Mouse (Mus musculus): ENCODE data around the gene Sugt1.

Sugt1 gene

DNA sequence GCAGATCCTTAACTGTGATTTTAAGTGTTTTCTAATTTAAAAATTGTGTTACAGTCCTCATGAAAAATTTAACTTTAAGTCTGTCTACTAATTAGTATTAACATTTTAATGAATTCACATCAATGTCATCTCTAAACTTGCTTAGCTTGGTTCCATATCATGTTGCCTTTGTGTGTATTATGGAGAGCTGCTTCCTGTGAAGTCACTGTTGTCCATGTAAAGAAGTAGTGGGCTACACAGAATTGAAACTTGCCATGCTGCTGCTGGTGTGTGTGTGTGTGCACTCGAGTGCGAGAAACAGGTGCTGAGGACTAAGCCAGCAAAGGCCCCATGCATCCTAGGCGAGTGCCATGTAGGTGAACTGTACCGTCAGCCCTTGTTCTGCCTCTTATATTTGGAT is 19.9 kb downstream of the Sugt1 start:
- no peak for DNase-seq

DNA sequence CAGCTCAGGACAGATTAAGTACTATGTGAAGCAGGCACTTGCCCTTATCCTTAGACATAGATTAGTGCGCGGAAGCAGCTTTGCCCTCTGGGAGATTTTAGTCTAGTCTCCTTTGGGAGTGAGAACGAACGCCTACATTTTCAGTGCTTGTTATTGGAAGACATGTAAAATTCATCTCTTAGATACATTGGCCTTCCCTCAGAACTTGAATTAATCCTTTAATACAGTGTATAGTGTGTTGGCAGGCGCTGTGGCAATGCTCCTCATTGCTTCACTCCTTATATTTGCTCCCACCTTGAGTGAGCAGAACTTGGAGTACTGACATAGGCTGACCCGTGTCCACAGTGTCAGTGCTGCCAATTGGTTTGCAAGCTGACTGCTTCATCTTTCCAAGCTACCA is 20.8 kb downstream of the Sugt1 start:
- DNase-seq, result no peak

DNA sequence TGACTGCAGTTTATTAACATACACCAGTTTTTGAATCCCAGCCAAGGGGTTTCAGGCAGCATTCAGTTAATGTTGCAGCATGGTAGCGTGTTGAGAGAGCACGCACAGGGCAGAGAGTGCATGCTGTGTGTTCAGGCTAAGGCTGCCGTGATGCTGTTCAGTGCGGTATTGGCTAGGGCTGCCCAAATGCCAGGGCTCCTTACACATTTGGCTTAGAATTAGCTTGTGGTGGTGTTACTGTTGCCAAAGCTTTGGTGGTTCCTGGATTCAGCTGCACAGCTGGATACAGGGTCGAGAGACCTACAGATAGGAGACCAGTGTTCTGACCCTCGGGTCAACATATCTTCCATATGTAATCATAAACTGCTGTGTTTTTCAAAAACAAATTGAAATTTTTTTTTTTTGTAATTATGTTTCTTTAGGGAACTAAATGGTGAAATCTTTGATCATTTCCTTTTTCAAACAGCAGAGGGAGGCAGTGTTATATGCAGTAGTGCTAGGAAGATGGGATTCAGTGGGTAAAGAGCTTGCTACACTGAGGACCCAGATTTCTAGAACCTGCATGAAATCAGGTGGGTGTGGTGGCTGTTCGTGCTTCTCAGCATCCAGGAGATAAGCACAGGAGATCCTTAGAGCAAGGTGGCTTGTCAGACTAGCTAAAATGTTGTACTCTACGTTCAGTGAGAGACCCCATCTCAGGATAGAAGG is 29.8 kb downstream of the Sugt1 start:
- no peak for DNase-seq

DNA sequence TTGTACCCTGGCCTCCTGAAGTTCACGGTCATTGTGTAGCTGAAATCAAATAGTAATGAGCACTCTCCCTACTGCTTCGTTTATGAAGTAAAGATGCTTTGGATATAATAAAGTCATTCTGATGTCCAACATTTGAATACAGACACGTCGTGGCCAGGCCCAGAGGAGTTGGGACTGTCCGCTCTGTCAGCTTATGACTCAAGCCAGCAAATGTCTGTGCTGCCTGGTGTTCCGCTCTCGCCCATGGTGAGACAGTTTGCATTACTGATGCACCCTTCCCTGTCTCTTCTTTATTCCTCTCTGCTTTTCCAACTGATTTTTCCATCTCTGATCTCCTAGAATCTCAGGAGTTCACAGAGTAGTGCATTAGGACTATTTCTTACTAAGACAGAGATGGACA is 32.3 kb downstream of the Sugt1 start:
- DNase-seq, result no peak

DNA sequence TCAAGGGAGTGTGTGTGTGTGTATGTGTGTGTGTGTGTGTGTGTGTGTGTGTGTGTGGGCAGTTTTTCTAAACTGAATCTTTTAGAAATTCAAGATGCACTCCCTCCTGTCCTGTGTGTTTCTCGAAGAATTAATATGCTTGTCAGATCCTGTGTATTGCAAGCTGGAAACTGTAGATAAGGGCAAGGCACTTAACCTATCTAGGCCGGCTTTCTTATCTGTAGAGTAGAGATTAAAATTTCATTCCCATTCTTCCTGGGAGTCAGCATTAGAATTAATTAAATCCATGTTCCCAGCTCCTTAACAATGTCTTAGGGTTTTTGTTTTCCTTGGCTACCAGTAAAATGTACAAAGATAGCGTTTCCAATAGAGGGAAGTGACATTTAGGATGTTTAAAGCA is 33.7 kb downstream of the Sugt1 start:
- DNase-seq, result no peak

DNA sequence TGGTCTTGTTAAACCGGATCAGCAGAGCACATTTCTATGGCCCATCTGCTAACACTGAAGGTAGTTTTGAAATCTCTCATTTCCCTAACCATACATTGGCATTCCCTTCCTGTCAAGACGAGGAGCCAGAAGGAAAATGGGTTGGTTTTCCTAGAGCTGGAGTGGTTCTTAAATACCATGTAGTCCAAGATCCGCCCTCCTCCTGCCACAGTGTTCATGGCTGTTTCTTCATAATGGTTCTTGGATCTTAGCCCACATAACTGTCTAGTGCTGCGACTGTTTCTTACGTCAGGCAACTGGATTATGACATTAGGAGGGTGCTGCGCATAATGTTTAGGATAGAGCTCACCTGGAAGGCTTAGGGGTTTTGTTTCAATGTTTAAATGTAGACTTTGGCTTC is 44.8 kb downstream of the Sugt1 start:
- DNase-seq, result no peak

DNA sequence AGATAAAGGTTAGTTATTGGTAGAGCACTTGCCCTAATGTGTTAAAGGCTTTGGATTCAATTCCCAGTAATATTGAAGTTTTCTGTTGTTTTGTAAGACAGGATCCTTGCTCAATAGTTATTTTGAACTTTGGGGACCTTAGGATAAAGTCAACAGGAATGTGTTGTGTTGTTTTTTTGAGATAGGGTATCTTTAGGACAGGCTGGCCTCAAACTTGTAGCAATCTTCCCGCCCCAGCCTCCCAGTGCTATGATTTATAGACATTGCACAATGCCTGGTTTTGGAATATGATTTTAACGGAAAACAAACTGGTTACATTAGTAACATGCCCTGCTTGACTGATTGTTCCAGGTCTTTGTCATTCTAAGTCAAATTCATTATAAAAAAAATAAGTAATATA is 45.7 kb downstream of the Sugt1 start:
- no peak for DNase-seq

DNA sequence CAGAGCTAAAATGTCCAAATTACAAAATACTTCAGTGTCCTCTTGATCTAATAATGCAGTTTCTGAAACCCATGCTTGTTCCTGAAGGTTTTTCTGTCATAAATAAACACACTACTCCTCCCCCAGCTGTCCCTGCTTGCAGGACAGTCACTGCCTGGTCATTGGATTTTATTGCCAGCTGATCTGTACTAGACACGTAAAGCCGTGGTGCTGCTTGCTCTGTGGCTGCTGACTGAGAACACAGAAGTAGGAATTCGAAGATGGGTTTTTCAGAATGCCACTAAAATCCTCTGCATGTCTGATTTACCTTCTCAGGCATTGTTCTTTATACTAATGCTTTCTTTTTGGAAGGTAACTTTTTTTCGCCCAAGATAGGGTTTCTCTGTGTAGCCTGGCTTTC is 49.3 kb downstream of the Sugt1 start:
- DNase-seq, result no peak

DNA sequence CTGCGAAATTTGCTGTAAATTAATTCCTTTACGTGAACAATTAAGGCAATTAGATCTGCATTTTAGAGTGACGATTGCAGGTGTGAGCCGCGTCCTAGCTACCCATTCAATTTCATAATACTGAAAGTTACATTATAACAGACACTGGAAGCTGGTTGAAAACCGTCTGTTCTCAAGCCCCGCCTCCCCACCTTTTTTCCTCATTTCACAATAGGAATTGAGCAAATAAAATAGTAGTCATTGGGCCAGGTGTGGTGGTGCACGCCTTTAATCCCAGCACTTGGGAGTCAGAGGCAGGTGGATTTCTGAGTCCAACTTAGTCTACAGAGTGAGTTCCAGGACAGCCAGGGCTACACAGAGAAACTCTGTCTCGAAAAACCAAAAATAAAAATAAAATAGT is 54.6 kb downstream of the Sugt1 start:
- DNase-seq, result no peak

DNA sequence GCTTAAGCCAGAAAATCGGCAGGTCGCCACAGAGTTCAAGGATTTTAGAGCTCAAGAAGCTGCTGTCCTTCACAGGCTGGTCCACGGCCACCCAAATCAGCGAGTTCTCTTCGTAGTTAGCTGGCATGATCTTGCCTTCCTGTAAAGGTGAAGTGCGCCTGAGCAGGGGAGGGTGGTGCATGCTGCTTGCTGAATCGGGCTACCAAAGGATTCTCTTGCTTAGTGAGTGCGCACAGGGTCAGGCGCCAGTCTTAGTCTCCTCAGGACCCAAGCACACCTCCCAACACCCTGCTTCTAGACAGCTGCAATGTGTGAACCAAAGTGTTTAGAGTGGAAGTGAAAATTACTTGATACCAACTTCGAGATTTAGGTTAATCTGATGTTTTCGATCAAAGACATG is 57.9 kb downstream of the Sugt1 start:
- no peak for DNase-seq

DNA sequence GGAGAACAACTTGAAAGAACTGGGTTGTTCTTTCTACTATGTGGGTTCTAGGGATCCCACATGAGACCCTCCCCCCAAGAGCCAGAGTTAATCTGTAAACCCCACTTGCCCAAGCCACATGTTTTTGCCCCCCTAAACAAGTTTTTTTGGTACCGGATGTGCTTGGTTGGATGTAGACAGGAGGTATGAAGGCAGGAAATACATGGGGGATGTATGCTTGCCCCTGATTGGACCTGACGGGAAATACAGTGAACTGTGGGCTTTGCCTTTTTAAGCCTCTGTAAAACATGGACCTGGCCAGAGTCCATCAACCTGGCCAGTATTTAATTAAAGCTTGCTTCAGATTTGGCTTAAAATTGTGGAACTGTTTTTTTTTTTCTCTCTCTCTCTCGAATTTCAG is 62.2 kb downstream of the Sugt1 start:
- DNase-seq, result no peak

DNA sequence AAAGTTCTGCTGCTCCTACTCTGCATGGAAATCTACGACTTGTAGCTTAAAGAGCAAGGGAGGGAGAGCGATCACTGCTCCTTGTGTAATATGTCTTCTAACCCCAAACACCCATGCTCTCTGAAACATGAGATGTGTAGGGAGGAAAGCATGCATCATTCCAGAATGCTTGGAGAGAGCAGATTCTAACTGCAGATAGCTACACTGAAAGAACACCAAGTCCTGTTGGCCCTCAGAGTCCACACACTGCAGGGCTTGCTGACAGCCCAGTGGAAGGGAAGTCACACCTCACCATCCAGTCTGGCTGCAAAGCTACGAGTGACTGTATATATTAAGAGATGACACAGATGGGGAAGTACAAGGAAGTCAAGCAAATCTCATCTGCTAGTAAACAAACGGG is 65.2 kb downstream of the Sugt1 start:
- DNase-seq, result no peak

DNA sequence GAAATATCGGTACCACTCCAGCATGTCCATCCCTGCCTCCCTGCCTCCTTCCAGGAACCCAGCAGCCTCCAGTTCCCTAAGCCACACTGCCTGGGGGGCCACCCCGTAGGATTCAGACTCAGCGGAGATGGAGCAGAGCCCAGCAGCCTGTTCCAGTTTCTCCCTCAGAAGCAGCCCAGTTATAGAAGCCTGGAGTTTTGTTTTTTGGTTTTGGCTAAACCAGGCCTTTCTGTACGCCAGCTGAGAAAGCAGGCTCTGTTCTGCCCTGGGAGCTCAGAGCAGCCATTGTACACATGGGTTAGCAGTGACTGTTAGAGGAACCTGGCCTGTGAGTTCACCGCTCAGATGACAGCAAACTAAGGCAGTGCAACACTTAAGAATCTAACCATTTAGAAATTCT is 70.8 kb downstream of the Sugt1 start:
- DNase-seq, result no peak

DNA sequence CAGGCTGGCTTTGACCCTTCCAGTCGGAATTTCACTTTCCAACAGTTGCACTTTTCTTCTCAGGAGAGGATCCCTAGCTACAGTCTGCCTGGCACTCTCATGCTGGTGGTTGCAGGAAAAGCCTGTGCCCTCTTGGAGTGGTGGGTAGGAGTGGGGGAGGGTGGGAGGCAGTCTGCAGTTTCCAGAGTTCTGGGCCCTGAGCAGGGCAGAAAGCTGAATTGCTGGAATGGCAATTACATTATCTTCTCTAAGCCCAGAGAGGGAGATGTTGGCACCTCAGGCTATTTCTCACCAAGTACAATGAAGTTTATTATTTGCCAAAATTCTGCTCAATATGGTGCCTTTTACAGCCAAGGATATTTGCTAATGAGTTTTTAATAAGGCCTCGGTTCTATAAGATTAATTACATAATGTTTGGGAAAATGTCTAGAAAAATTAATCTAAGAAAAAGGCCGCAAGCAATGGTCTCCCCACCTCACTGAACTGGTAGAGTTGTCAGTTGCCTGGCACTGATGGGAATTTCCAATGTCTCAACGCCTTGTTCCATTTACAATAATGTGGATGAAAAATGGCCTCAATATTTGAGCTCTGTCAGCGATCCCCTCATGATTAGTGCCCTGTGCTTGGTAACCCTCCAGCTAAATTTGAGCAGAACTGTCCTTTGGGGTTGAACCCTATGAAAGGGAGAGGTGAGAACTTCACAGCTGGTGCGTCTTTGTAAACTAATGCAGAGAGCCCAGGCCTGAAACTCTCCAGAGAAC is 71.4 kb downstream of the Sugt1 start:
- no peak for DNase-seq

DNA sequence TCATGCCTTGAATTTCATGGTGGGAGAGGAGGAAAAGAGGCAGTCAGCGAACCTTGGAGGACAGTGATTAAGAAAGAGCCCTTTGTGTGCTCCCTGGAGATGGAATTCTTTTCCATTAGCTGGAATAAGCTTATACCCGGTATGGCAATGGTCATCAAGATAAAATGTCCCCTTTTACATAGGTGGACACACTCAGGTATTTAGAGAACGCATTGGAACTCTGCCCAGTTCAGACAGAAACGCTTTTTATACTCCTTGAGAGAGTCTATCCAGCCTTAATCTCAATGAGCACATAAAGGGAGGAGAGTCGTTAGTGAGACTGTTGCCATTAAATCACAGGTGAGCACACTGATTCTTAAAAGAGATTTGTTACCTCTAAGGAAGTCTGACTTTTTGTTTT is 73.0 kb downstream of the Sugt1 start:
- no peak for DNase-seq

DNA sequence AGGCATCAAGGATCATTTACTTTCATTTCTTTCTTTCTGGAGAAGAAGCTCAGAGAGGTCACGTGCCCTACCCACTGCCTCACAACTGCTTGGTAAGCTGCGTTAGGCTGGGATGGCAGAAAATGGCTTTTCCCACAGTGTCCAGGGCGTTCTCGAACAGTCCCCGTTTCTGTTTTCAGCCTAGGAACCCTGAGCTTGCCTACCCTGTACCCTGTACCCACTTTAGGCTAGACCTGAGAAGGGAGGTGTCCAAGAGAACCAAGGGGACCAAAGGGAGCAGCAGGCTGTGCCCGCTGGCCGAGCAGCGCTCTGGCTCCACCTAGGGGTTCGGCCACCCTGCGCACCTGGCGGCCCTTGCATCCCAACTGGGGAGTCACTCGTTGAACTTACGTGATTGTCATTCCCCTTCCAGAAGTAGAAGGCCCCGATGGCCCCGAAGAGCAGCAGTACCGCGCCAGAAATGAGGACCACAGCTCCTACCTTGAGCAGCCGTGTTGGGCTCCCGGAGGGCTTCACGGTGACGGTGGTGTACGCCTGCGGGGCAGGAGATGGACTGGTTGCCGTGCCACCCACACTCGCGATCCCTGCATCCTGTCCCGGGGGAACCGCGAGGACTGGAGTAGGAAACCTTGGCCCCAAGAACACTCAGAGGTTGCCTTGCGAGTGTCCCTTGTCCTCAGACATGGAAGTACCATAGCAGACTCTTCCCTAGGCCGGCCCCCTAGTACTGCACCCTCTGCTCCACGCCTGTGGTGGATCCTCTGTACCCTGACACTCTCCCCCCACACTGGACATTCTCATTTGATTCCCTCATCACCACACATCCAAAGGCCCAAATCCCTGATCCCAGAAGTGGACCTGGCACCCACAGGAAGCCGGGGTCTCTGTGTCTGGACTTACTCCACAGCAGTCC is 73.8 kb downstream of the Sugt1 start:
- peak; percentile 79 for DNase-seq

DNA sequence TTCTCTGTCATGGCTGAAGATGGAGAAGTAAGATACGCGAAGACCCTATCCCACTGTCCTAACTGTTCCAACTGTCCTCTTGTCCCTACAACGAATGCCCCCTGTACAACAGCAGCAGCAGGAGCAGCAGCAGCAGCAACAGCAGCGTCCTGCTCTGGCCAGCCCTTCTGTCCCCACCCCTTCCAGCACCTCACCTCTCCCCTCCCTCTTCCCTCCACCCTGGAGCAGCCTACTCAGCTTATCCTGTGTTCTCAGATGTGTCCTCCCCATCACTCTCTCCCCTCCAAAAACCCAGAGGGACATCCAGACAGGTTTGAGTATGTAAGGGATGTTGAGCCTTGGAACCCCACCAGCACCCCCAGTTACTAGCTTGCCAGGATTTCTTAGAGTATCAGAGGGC is 74.5 kb downstream of the Sugt1 start, which contains the start of gene Cnmd:
Gene Cnmd, minus strand, starts transcription at position 170 of the 400 bp plus-strand sequence.
- DNase-seq, result no peak

DNA sequence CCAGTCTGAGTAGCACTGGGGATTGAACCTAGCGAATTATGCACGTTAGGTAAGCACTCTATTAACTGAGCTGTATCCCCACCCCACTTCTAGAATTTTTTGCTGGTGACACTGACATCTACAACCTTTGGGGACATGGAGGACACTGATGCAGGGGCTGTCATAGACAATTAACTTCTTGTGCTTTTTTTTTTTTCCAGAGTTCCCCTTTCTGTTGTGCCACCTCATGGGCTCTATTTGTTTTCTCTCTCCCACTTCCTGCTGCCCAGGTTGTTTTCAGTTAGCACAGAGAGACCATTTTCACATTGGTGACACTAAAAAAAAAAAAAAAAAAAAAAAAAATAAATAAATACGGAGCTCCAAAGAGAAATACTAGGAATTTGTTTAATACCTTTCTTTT is 83.5 kb downstream of the Sugt1 start:
- DNase-seq, result no peak

DNA sequence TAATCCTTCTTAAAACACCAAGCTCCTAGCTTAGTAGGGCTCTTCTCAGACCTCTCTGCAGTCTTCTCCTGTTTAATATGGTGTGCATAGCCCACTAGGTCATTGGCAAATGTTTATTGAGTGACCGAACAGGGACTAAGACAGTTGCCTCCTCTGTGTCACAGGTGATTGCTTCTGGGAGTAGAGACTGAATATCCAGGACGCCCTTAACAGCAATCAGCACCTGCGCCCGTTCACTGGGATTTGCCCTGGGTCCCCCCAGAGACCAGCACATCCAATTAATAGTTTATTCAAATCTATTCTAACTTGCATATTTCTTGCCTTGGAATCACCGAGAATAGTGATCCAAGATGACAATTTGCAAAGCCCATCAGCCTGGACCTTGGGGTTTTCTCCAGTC is 85.1 kb downstream of the Sugt1 start:
- DNase-seq, result no peak

DNA sequence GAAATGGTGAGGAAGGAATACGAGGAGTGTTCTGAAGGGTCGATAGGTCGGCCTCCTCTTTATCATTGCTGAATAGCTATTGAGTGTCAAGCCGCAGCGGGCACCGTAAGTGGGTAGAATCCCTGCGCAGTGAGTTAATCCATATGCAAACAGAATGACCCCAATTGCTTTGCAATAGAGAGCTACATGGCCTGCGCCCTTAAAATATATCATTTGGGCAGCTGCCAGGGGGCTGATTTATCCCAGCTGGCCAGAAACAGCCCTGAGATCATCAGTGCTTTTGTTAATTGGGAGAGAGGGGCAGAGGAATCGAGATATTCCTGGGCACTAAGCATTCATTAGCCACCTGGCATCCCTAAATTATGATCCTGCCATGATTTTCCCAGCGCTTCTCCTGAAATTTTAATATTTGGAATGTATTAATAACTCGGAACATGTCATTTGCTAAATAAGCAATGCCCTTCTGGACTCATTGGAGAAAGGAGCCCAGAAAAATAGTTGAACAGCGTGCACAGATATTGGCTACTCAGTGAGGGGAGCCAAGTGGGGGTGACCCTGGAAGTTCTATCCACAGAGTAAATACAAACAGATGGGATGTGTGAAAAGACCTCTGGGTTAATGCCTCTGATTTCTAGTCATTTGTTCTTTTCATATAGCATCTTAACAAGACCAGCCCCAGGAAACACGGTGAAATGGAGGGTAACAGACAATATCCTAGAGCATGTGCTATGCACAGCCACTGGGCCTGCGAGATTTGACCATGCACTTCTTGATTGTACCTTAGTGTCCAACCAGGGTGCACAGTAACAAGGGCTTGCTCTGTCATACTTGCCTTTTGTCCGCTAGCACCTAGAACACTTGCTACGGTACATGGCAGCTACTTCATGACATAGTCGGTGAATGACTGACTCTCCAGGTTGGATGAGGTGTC is 85.9 kb downstream of the Sugt1 start:
- no peak for DNase-seq

DNA sequence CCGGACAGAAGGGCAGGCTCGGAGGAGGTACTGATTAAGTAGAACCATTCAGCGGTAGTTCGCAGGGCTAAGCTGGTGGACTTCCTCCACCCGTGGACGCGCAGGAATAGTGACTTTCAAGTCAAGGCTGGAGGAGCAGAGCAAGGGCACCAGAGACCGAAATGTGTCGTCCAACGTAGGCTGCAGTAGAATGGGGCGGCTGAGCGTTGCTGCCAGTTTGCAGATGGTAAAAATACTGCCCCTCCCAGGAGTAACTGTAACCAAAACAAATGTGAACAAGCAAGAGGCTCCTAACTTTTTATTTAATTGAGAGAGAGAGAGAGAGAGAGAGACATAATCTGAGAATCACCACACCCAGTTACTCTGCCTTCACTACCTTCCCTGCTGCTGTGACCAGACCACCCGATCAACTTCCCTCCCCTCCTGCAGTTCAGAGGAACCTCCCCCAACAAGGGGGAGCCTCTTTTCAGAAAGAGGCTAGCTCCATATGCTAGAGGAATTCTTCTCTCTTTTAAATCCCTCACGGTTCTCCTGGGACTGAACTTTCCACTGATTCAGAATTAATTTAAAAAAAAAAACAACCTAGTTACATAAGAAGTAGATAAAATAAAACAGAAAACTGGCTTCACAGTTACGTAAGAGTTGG is 89.7 kb downstream of the Sugt1 start:
- DNase-seq, result no peak

Data from kidney, adult 18-20 months (tissue).